ENCODE assay signal across 27 mouse cellular contexts in the genomic region with DNA sequence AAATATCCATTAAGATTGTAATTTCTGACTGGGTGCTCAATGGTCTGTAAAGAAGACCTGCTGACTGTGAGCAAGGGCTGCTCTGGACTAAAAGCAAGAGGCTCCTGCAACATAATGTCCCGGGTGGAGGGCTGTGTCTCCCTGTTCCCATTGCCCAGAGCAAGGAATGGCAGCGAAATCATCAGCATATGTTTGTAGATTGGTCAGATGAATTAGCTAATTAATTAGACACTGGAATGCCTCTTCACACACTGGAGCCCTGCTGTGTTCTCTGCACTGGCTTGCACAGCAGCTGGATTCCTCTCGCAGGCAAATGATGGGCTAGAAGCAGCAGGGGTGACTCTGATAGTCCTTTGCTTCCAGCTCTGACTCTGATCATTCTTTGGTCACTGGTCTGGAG. TPM values are rescaled to one million over a fixed set of nuclear protein-coding genes. Genes with fewer than 3 reads are reported as not detected.
DNase-seq lines count a peak whose midpoint lies in the region; ATAC-seq lines count a peak whose summit lies in the region.
"Had no signal": no experiment of that assay in that cellular context is flagged by ENCODE, and none has a peak within 500 bp of the region (broad histone marks: within the 10 kb centered on the region; RNA-seq: fewer than 3 reads in every experiment).

No protein-coding gene starts in this region.

- H3K27ac ChIP-seq in hindbrain, embryonic 13.5 days = peak overlapping the region; percentile 66
- H3K27ac ChIP-seq in hindbrain, embryonic 11.5 days (ENCODE audit: low read depth, low read length) = no peak overlapping the region
- H3K27ac ChIP-seq in hindbrain, embryonic 15.5 days (replicated peaks) = peak overlapping the region; percentile 38; the same call in 1 of the 2 replicates
- H3K27ac ChIP-seq in neural tube, embryonic 14.5 days (ENCODE audit: low read depth, low read length) = 0 out of 2 replicates have a peak overlapping the region, but pooled peaks have one; percentile 18
- H3K27ac ChIP-seq in intestine, embryonic 16.5 days (ENCODE audit: low read length) = no peak overlapping the region
- H3K27ac ChIP-seq: forebrain, embryonic 12.5 days; heart, embryonic 15.5 days; liver, embryonic 12.5 days; midbrain, embryonic 12.5 days; stomach, embryonic 15.5 days had no signal

- peak; percentile 61 for ATAC-seq in hindbrain, embryonic 13.5 days (ENCODE audit: low FRiP score)
- ATAC-seq in hindbrain, embryonic 11.5 days (ENCODE audit: low FRiP score) = no peak
- ATAC-seq in hindbrain, embryonic 15.5 days (ENCODE audit: low FRiP score, low read depth) = peak; percentile 54; the same call in 1 of the 2 replicates
- ATAC-seq in neural tube, embryonic 14.5 days (ENCODE audit: low read depth) = peak; percentile 49; the same call in 1 of the 2 replicates
- no peak for ATAC-seq in intestine, embryonic 16.5 days
- ATAC-seq: activated CD4-positive, CD25-positive, alpha-beta regulatory T cell, adult 4 months; forebrain, postnatal 0 days; liver, embryonic 12.5 days; liver, postnatal 0 days had no signal

- 31% methylated on average over 3 of the region's 3 CpGs for WGBS in hindbrain, embryonic 13.5 days
- WGBS in hindbrain, embryonic 11.5 days = 33% methylated on average over 3 of the region's 3 CpGs
- 17% methylated on average over 3 of the region's 3 CpGs for WGBS in hindbrain, embryonic 15.5 days
- 25% methylated on average over 3 of the region's 3 CpGs for WGBS in neural tube, embryonic 14.5 days
- WGBS in intestine, embryonic 16.5 days = 69% methylated on average over 3 of the region's 3 CpGs

- H3K4me2 ChIP-seq in hindbrain, embryonic 13.5 days = no peak overlapping the region
- H3K4me2 ChIP-seq in hindbrain, embryonic 11.5 days (replicated peaks; ENCODE audit: low read depth, low read length) = no peak overlapping the region
- H3K4me2 ChIP-seq in hindbrain, embryonic 15.5 days = no peak overlapping the region
- H3K4me2 ChIP-seq in neural tube, embryonic 14.5 days (ENCODE audit: low read depth, low read length) = no peak overlapping the region
- no peak overlapping the region for H3K4me2 ChIP-seq in intestine, embryonic 16.5 days (ENCODE audit: low read depth, low read length)
- H3K4me2 ChIP-seq: forebrain, embryonic 12.5 days; heart, embryonic 15.5 days; liver, embryonic 12.5 days; midbrain, embryonic 12.5 days; stomach, embryonic 15.5 days had no signal

- DNase-seq in hindbrain, embryonic 11.5 days (ENCODE audit: low spot score) = no peak
- peak; percentile 46 for DNase-seq in Muller cell, postnatal 12 days (ENCODE audit: inconsistent ontology term)
- DNase-seq in thymus, postnatal 36 days = no peak
- no peak for DNase-seq in embryo, embryonic 10.5 days (ENCODE audit: low spot score)
- DNase-seq: adrenal gland, adult 2 months; cerebellum, adult 11 months; cerebellum, adult 9-10 months; forebrain, postnatal 0 days; gastrocnemius, postnatal 10 days; kidney, adult 11 months; kidney, postnatal 14 days; liver, postnatal 0 days; lung, postnatal 4 days; right cerebral cortex, postnatal 25 days; thymus, postnatal 14 days had no signal

- H3K36me3 ChIP-seq in hindbrain, embryonic 13.5 days = no peaks in the 10 kb centered on the region
- H3K36me3 ChIP-seq in hindbrain, embryonic 11.5 days (ENCODE audit: control insufficient read depth, insufficient read depth, low read length) = no peaks in the 10 kb centered on the region
- H3K36me3 ChIP-seq in hindbrain, embryonic 15.5 days = no peaks in the 10 kb centered on the region
- H3K36me3 ChIP-seq in neural tube, embryonic 14.5 days (ENCODE audit: control insufficient read depth, insufficient read depth, low read length) = no peaks in the 10 kb centered on the region
- no peaks in the 10 kb centered on the region for H3K36me3 ChIP-seq in intestine, embryonic 16.5 days (ENCODE audit: control insufficient read depth, insufficient read depth, low read length)
- H3K36me3 ChIP-seq: forebrain, embryonic 12.5 days; heart, embryonic 15.5 days; liver, embryonic 12.5 days; midbrain, embryonic 12.5 days; stomach, embryonic 15.5 days had no signal

- H3K9me3 ChIP-seq in hindbrain, embryonic 13.5 days = no peaks in the 10 kb centered on the region
- no peaks in the 10 kb centered on the region for H3K9me3 ChIP-seq in hindbrain, embryonic 11.5 days (ENCODE audit: control insufficient read depth, low read length)
- H3K9me3 ChIP-seq in hindbrain, embryonic 15.5 days = no peaks in the 10 kb centered on the region
- no peaks in the 10 kb centered on the region for H3K9me3 ChIP-seq in neural tube, embryonic 14.5 days (ENCODE audit: control insufficient read depth, low read length)
- H3K9me3 ChIP-seq in intestine, embryonic 16.5 days (ENCODE audit: control insufficient read depth, low read length) = no peaks in the 10 kb centered on the region
- H3K9me3 ChIP-seq: forebrain, embryonic 12.5 days; heart, embryonic 15.5 days; liver, embryonic 12.5 days; midbrain, embryonic 12.5 days; stomach, embryonic 15.5 days had no signal

- H3K27me3 ChIP-seq in hindbrain, embryonic 13.5 days = no peaks in the 10 kb centered on the region
- H3K27me3 ChIP-seq in hindbrain, embryonic 11.5 days (ENCODE audit: control insufficient read depth, insufficient read depth, low read length) = no peaks in the 10 kb centered on the region
- H3K27me3 ChIP-seq in hindbrain, embryonic 15.5 days = no peaks in the 10 kb centered on the region
- no peaks in the 10 kb centered on the region for H3K27me3 ChIP-seq in neural tube, embryonic 14.5 days (ENCODE audit: control insufficient read depth, insufficient read depth, low read length)
- H3K27me3 ChIP-seq in intestine, embryonic 16.5 days (replicated peaks; ENCODE audit: control insufficient read depth, insufficient read depth, low read length) = no peaks in the 10 kb centered on the region
- H3K27me3 ChIP-seq: forebrain, embryonic 12.5 days; heart, embryonic 15.5 days; liver, embryonic 12.5 days; midbrain, embryonic 12.5 days; stomach, embryonic 15.5 days had no signal

- no peak overlapping the region for H3K9ac ChIP-seq in hindbrain, embryonic 13.5 days
- H3K9ac ChIP-seq in hindbrain, embryonic 11.5 days (ENCODE audit: low read depth, low read length) = no peak overlapping the region
- H3K9ac ChIP-seq in hindbrain, embryonic 15.5 days = no peak overlapping the region
- no peak overlapping the region for H3K9ac ChIP-seq in neural tube, embryonic 14.5 days (replicated peaks; ENCODE audit: low read depth, low read length)
- H3K9ac ChIP-seq in intestine, embryonic 16.5 days (ENCODE audit: low read depth, low read length) = no peak overlapping the region
- H3K9ac ChIP-seq: forebrain, embryonic 12.5 days; forebrain, postnatal 0 days; heart, embryonic 15.5 days; liver, embryonic 12.5 days; liver, postnatal 0 days; midbrain, embryonic 12.5 days; stomach, embryonic 15.5 days had no signal

- H3K4me1 ChIP-seq in hindbrain, embryonic 13.5 days (replicated peaks) = peaks cover 10% of the 10 kb centered on the region
- H3K4me1 ChIP-seq in hindbrain, embryonic 11.5 days (replicated peaks; ENCODE audit: control insufficient read depth, insufficient read depth, low read length) = no peaks in the 10 kb centered on the region
- H3K4me1 ChIP-seq in hindbrain, embryonic 15.5 days (replicated peaks) = 0 out of 2 replicates have a peak, but pooled peaks cover 3% of the 10 kb centered on the region
- no peaks in the 10 kb centered on the region for H3K4me1 ChIP-seq in neural tube, embryonic 14.5 days (ENCODE audit: control insufficient read depth, insufficient read depth, low read length)
- H3K4me1 ChIP-seq in intestine, embryonic 16.5 days (ENCODE audit: control insufficient read depth, insufficient read depth, low read length) = no peaks in the 10 kb centered on the region
- H3K4me1 ChIP-seq: heart, embryonic 15.5 days; liver, embryonic 12.5 days; megakaryocyte, embryonic 14.5 days; midbrain, embryonic 12.5 days; stomach, embryonic 15.5 days had no signal

- no peak overlapping the region for H3K4me3 ChIP-seq in hindbrain, embryonic 13.5 days
- H3K4me3 ChIP-seq in hindbrain, embryonic 11.5 days (ENCODE audit: low read depth, low read length) = no peak overlapping the region
- H3K4me3 ChIP-seq in hindbrain, embryonic 15.5 days = no peak overlapping the region
- no peak overlapping the region for H3K4me3 ChIP-seq in neural tube, embryonic 14.5 days (ENCODE audit: low read depth, low read length)
- H3K4me3 ChIP-seq in intestine, embryonic 16.5 days (ENCODE audit: low read length) = no peak overlapping the region
- H3K4me3 ChIP-seq: erythroblast, embryonic 14.5 days; forebrain, embryonic 12.5 days; heart, embryonic 15.5 days; liver, embryonic 12.5 days; megakaryocyte, embryonic 14.5 days; midbrain, embryonic 12.5 days; stomach, embryonic 15.5 days had no signal

RNA-seq across cellular contexts. Expression of a gene that starts 29.6 kb away (rescaled TPM):
- 35.1 and 37.5 TPM in 2 replicates for polyA plus RNA-seq in hindbrain, embryonic 13.5 days (2015; fragmentation: Nextera tagmentation; extraction: Ambion mirVana)
- polyA plus RNA-seq in hindbrain, embryonic 11.5 days (2014; fragmentation: Nextera tagmentation; extraction: Ambion mirVana) = 36.3 and 36.5 TPM in 2 replicates
- polyA plus RNA-seq in hindbrain, embryonic 15.5 days (2015; fragmentation: Nextera tagmentation; extraction: Ambion mirVana) = 24.3 and 25.5 TPM in 2 replicates
- 30.8 and 37.8 TPM in 2 replicates for polyA plus RNA-seq in neural tube, embryonic 14.5 days (2014; fragmentation: Nextera tagmentation; extraction: Ambion mirVana)
- 4.8 TPM in 2 replicates for polyA plus RNA-seq in intestine, embryonic 16.5 days (2015; fragmentation: Nextera tagmentation; extraction: Ambion mirVana)

Comparison
In these comparisons a context has a peak if more than half of its experiments do, and no peak if none do; other contexts are left out.
1. ATAC-seq: peak in hindbrain, embryonic 13.5 days (single experiment), hindbrain, embryonic 15.5 days (single experiment) and neural tube, embryonic 14.5 days (single experiment); none in hindbrain, embryonic 11.5 days (single experiment) and intestine, embryonic 16.5 days (single experiment).
2. H3K27ac ChIP-seq: peak in hindbrain, embryonic 13.5 days (single experiment), hindbrain, embryonic 15.5 days (single experiment) and neural tube, embryonic 14.5 days (single experiment); none in hindbrain, embryonic 11.5 days (single experiment) and intestine, embryonic 16.5 days (single experiment).